Mouse (Mus musculus) heart, adult 9 months (tissue): ENCODE data around the gene Cfap57.

Experiments used
- DNase-seq, 2 experiments: peaks; one replicate each; pipeline ENCODE4 v3.0.0; 2022; ENCODE audit warnings: low spot score in 2 of 2

Cfap57 gene

DNA sequence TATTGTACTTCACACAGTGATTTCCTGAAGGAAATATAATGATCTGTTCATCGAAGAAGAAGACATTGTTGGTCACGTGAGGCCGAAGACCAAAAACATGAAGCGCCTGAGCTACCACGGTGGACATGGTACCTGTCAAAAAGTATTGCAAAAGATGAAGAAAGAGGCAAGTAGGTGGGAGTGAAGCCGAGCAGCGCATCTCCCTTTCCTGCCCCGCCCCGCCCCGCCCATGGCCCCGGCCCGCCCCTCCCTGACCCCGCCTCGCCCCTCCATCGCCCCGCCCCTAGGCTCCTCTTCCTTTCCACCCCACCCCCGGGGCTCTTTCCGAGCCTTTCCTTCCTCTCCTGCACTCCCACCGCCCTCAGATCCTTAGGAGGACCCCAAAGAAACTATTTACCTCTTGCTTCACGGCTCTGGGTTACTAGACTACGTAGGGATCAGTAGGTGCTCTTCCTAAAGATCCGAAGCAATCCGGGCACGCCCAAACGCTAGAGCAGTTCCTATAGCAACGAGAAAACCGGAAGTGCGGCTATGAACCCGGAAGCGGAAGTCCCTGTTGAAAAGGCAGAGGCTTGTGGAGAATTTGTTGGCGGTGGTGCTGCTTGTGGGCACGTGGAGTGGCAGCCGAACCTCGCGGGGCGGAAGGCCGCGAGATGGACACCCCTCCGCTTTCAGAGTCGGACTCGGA lies at the start of gene Cfap57, which contains the start of gene Ebna1bp2:
Gene Cfap57 (minus strand): TSS at position 499 of the 688 bp plus-strand sequence.
Gene Ebna1bp2 (plus strand): TSS at position 521 of the 688 bp plus-strand sequence.
- DNase-seq = peak; percentile 90 to 94

GRCm38 (mm10) chr4:118658652-118659051 lies 38.1 kb upstream of the Cfap57 start, which contains the start of gene Olfr62:
Olfr62 (plus strand) TSS chr4:118658952.
- no peak for DNase-seq

GRCm38 (mm10) chr4:118645234-118645633 lies 24.7 kb upstream of the Cfap57 start:
- DNase-seq = peak in 1 of 2 experiments; percentile 6

DNA sequence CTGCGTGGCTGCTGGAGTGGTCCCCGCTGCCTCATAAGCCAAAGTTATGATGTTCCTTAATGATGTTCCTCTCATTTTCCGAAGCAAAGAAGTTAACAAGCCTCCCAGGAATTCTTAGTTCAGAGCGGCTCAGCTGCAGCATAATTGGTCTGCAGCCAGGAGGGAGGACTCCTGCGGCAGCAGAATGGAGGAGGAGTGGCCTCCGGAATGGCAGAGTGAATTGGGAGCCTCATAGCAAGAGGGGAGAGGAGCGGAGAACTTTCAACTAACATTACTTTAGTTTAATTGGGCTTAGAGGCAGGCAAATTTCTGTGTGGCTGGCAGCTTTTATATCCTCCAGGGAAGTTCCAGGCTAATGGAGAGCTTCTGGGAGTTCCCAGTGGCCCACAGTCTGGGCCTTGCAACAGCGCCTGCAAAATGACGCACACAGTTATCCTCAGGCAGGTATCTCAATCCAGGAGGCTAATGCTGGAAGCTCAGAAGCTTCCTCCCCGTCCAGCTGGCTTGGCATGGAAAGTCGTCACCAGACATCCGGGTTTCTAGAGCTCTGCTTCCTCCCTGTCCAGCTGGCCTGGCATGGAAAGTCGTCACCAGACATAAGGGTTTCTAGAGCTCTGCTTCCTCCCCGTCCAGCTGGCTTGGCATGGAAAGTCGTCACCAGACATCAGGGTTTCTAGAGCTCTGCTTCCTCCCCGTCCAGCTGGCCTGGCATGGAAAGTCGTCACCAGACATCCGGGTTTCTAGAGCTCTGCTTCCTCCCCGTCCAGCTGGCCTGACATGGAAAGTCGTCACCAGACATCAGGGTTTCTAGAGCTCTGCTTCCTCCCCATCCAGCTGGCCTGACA lies 22.0 kb upstream of the Cfap57 start:
- DNase-seq = peak; percentile 5 to 10

DNA sequence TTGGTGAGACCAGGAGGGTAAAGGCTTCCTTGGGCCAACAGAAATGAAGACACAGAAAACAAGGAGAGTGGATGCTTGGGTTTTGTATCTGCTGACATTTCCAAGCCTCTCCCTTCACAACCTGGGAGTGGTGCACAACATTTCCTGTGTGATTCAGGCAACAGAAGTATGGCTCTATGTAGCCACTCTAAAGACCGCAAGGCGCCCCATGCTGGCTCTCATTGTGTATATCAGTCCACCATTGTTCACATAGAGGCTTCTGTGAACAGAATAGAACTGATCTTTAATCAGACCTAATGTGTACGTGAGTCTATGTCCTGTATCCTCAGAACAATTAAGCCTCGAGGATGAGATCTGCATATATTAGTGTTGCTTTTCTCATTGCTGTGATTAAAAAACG lies 9.7 kb upstream of the Cfap57 start:
- no peak for DNase-seq

DNA sequence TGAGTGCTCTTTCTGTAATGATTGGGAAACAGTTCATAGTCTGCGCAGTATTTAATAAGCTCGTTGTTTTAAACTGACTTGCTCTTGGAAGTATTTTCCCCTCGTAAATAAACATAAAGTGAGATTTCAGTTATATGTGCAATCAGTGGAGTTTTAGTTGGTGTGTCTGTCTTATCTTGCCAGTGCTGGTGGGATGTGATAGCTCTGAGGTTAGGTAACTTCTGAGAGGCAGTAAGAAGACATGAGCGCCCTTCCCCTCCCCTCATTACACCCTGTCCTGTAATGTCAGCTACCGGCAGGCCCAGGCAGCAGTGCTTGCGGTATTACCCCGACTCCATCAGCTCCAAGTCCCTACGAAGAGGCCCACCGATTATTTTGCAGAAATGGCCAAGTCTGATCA lies 1.2 kb upstream of the Cfap57 start:
- DNase-seq = no peak

DNA sequence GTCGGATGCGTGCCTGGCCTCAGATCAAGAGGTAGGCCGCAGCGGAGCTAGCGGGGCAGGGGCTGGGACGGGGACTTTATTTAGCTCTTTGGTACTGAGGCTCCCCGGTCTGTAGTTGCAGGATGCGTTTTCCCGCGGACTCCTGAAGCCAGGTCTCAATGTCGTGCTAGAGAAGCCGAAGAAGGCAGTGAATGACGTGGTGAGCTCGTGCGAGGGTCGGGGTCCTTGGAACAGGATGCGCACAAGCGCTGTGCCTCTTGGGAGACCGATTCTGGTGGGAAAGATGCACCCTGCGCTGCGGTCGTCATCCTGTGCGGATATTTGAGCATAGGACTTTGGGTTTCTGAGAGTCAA lies 367 bp upstream of the Cfap57 start:
- no peak for DNase-seq

GRCm38 (mm10) chr4:118615412-118615811 lies 5.2 kb downstream of the Cfap57 start:
- DNase-seq = no peak

- no peak for DNase-seq
These were observed 8.0 kb downstream of the Cfap57 start for GRCm38 (mm10) chr4:118612619-118613018.

DNA sequence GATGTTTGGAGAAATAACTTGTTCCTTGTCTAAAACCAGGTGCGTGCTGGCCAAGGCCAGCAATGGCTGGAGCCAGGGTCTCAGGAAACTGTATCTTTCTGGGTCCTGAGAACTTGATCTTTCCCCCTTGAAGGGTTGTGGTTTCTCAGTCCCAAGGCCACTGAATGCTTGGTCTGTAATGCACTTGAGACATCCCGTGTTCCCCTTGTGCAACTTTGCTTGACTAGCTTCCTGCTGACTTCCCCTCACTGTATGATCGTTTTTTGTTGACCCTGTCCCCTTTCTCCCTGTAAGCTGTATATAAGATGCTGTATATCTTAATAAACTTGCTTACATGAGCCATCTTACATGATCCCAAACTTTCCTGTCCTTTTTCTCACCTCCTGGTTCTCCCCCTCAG lies 10.7 kb downstream of the Cfap57 start:
- no peak for DNase-seq

DNA sequence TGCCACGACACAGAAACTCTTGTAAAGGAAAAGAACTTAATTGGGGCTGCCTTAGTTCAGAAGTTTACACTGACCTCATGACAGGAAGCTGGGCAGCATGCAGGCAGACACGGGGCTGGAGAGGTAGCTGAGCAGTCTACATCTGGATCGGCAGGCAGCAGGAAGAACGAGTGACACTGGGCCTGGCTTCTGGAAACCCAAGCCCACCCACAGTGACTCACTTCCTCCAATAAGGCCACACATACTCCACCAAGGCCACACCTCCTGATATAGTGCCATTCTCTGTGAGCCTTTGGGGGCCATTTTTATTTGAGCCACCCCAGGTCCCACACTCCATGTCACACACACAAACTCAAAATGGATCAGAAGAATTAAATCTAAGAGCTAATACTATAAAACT lies 16.5 kb downstream of the Cfap57 start:
- no peak for DNase-seq

DNA sequence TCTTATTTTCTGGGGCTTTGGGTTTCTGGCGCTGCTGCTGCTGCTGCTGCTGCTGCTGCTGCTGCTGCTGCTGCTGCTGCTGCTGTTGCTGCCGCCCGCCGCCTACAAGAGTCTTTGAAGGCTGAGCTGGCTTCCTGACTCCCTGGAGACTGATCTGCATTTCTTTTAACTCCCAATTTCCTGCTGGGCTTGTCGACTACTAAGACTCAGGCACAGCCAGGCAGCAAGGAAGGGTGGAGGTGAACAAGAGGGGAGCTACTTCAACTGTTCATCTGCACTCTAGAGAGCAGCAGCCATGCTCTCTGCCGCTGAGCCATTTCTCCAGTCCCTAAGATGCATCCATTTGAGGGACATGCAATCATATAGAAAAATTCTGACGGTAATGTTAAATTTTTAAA lies 30.8 kb downstream of the Cfap57 start:
- DNase-seq = no peak

GRCm38 (mm10) chr4:118589053-118589732 lies 31.4 kb downstream of the Cfap57 start:
- DNase-seq = no peak

- no peak for DNase-seq
These were observed 37.9 kb downstream of the Cfap57 start for GRCm38 (mm10) chr4:118582629-118583028.

DNA sequence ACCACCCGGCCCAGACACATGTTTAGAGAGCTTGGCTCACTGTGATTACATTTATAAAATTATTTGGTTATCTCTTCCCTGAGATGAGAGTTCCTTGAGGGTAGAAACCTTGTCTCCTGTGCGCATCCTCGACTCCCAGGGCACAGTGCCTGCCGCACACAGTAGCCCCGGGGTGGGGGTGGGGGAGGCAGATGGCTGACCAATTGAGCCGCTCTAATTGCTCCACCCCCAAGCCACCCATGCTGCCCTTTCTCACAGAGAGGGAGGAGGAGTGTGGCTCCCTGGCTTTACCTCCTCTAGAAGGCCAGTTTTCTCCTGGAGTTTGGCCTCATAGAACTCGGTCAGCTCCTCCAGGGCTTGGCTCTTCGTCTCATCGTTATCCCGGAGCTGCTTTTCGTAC lies 39.1 kb downstream of the Cfap57 start:
- DNase-seq = no peak

DNA sequence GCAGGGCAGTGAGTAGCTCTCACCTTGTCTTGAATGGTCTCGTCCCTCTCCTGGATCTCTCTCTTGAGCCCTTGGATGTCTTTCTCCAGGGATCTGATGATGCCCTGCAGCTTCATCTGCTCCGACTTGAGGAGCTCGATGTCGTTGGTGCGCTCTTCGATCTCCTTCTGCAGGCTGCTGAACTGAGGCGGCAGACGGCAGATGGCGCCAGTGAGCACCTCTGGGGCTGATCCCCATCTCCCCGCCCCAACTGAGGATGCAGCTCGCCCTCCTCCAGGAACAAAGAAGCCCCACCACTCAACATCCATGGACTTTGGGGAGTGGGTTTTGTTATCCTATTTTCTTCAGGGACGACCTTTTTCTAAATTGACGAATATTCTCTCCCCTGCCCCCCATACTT lies 41.3 kb downstream of the Cfap57 start:
- DNase-seq = no peak

GRCm38 (mm10) chr4:118576097-118576496 lies 44.5 kb downstream of the Cfap57 start:
- DNase-seq = peak; percentile 19 to 55

GRCm38 (mm10) chr4:118571441-118571840 lies 49.1 kb downstream of the Cfap57 start:
- no peak for DNase-seq

DNA sequence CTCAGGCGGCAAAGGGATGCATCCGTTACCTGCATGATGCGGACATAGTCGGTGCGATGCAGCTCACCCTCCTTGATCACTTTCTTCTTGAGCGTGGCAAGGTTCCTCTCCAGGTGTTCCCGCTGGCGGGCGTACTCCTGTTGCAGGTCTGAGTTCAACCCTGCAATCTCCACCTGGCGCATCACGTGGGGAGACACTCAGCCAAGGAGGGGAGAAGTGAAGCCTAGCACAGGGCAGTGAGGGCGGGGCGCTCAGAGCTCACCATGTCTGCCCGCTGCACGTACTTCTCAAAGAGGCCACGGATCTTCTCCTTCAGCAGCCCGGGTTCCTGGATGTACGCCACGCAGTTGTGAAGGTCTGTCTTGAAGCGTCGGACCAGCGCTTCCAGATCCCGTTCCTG lies 51.3 kb downstream of the Cfap57 start:
- no peak for DNase-seq

- DNase-seq = peak; percentile 13 to 14
These were observed 51.9 kb downstream of the Cfap57 start for GRCm38 (mm10) chr4:118568709-118569108.

- peak in 1 of 2 experiments; percentile 40 for DNase-seq
These were observed 54.4 kb downstream of the Cfap57 start for GRCm38 (mm10) chr4:118566161-118566676.

- DNase-seq = no peak
These were observed 55.7 kb downstream of the Cfap57 start for GRCm38 (mm10) chr4:118564926-118565279.
